Mouse (Mus musculus): Measurements from ENCODE around the gene Itga6. TPM values are rescaled to one million over a fixed set of nuclear protein-coding genes. Genes with fewer than 3 reads are reported as not detected.
"Not testable (repeated sequence)": the region's sequence is repeated elsewhere in the genome, so short reads cannot be mapped to it uniquely, and the experiment has no call there.

Gene Itga6
- polyA plus RNA-seq, 1 experiment from 2014 or later = 45.0 TPM

DNA sequence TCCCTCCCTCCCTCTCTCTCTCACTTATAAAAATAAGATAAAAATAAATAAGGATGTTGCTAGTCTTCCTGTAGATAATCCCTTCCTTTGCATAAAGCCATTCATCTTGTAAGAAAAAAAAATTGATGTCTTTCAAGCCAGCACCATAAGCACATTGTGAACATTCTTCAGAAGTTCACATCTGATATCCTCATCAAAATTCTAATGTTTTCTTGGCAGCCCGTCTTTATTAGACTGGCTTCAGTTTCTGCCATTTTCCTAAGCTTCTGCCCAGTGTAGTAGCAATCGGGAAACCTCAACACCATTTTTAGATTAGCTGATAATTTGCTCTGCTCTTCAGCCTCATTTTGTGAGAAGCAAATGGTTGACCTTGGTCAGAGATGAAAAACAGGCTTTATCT, 33.8 kb upstream of the Itga6 start:
- no peaks in the 10 kb centered on the region for H3K4me1 ChIP-seq (ENCODE audit: control insufficient read depth, insufficient read depth, low read length)
- 82% methylated on average over 2 of the region's 2 CpGs for WGBS

DNA sequence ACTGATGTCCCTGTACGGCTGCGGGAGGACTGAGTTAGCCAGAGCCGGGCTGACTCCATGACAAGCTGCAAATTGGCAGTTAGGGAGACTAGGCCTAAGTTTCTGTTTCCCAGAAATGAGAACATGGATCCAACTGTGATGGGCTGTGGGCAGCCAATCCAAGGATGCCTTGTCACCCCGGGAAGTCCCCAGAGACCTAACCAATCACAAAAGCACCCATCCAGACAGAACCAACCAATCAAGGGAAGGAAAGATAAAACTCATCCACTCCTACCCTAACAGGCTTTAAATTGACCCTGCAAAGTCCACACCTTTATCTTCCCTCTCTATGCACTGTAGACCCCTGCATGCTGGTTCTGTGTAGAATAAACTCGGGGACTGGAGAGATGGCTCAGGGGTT, 31.0 kb upstream of the Itga6 start:
- Histone ChIP-seq H3K4me3 (ENCODE audit: low read depth, low read length) (no peak overlapping the region), H3K27ac (replicated peaks; ENCODE audit: low read depth, low read length) (no peak overlapping the region), H3K9ac (replicated peaks; ENCODE audit: low read length) (no peak overlapping the region), H3K9me3 (replicated peaks; ENCODE audit: control insufficient read depth, low read length) (no peaks in the 10 kb centered on the region), H3K4me2 (ENCODE audit: low read depth, low read length) (no peak overlapping the region), H3K27me3 (ENCODE audit: control insufficient read depth, insufficient read depth, low read length) (no peaks in the 10 kb centered on the region), H3K4me1 (ENCODE audit: control insufficient read depth, insufficient read depth, low read length) (no peaks in the 10 kb centered on the region), H3K36me3 (replicated peaks; ENCODE audit: control insufficient read depth, insufficient read depth, low read depth, low read length) (no peaks in the 10 kb centered on the region)
- no peak for ATAC-seq (replicated peaks; ENCODE audit: insufficient number of reproducible peaks, low FRiP score, low TSS enrichment, low read depth)
- DNase-seq (ENCODE audit: low spot score) = no peak
- 88% methylated on average over 5 of the region's 5 CpGs for WGBS

More for the DNA sequence above, 33.8 kb upstream of the Itga6 start:
- ATAC-seq (replicated peaks; ENCODE audit: insufficient number of reproducible peaks, low FRiP score, low TSS enrichment, low read depth) (no peak), DNase-seq (ENCODE audit: low spot score) (no peak)
- H3K4me2 ChIP-seq (ENCODE audit: low read depth, low read length) = no peak overlapping the region
- no peaks in the 10 kb centered on the region for H3K36me3 ChIP-seq (replicated peaks; ENCODE audit: control insufficient read depth, insufficient read depth, low read depth, low read length)
- H3K27ac ChIP-seq (replicated peaks; ENCODE audit: low read depth, low read length) = no peak overlapping the region
- no peak overlapping the region for H3K4me3 ChIP-seq (ENCODE audit: low read depth, low read length)
- H3K9me3 ChIP-seq (replicated peaks; ENCODE audit: control insufficient read depth, low read length) = no peaks in the 10 kb centered on the region
- H3K27me3 ChIP-seq (ENCODE audit: control insufficient read depth, insufficient read depth, low read length) = no peaks in the 10 kb centered on the region
- H3K9ac ChIP-seq (replicated peaks; ENCODE audit: low read length) = no peak overlapping the region

DNA sequence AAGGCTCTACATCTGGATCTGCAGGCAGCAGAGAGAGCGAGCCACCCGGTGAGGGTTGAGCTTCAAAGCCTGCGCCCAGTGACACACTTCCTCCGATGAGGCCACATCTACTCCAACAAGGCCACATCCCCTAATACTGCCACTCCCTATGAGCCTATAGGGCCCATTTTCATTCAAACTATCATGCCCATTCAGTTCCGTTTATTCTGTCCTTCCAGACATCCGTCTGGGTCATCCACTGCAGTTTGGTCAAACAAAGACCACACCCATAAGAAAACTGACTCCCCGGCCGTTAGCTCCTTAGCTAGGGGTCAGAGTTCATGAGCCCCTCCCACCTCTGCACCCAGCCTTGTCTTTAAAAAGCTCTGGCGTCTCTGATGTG, 26.4 kb upstream of the Itga6 start:
- no peak for ATAC-seq (replicated peaks; ENCODE audit: insufficient number of reproducible peaks, low FRiP score, low TSS enrichment, low read depth)

DNA sequence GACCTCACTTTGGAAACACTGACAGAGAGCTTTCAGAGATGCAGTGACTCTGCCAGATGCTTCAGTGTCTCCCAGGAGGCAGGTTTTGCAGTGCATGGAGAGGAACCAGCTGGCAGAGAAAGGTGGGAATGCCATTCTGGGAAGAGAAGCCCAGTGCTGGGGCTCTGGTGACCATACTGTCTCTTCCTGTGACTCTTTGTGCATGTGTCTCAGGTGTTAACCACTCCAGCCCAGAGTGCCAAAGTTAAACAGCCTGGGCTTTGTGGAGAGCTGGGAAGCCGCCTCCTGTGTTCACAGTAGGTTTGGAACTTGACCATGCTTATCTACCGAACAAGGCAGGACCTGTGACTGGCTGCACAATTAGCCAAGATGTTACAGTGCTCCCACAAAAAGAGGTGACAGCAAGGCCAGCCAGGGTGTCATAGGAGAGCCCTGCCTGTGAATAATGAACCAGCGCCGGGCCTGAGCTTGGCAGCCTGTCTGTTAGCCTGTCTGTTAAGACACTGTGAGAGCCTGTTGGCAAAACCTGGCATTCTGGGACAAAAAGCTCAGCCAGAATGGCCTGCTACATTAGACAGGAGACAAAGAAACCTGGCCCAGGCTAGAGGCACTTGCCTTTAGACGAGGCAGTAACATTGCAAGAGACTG, 25.9 kb upstream of the Itga6 start:
- H3K27ac ChIP-seq (replicated peaks; ENCODE audit: low read depth, low read length) = no peak overlapping the region
- no peak overlapping the region for H3K4me3 ChIP-seq (ENCODE audit: low read depth, low read length)
- no peaks in the 10 kb centered on the region for H3K27me3 ChIP-seq (ENCODE audit: control insufficient read depth, insufficient read depth, low read length)
- no peaks in the 10 kb centered on the region for H3K4me1 ChIP-seq (ENCODE audit: control insufficient read depth, insufficient read depth, low read length)
- H3K9me3 ChIP-seq (replicated peaks; ENCODE audit: control insufficient read depth, low read length) = no peaks in the 10 kb centered on the region
- no peaks in the 10 kb centered on the region for H3K36me3 ChIP-seq (replicated peaks; ENCODE audit: control insufficient read depth, insufficient read depth, low read depth, low read length)
- no peak overlapping the region for H3K4me2 ChIP-seq (ENCODE audit: low read depth, low read length)
- H3K9ac ChIP-seq (replicated peaks; ENCODE audit: low read length) = no peak overlapping the region
- WGBS = 62% methylated on average over 5 of the region's 5 CpGs
- no peak for ATAC-seq (replicated peaks; ENCODE audit: insufficient number of reproducible peaks, low FRiP score, low TSS enrichment, low read depth)
- DNase-seq (ENCODE audit: low spot score) = no peak

More for the DNA sequence above, 26.4 kb upstream of the Itga6 start:
- H3K27me3 ChIP-seq (ENCODE audit: control insufficient read depth, insufficient read depth, low read length) = no peaks in the 10 kb centered on the region
- H3K4me1 ChIP-seq (ENCODE audit: control insufficient read depth, insufficient read depth, low read length) = no peaks in the 10 kb centered on the region
- H3K9ac ChIP-seq (replicated peaks; ENCODE audit: low read length) = no peak overlapping the region
- no peak overlapping the region for H3K4me2 ChIP-seq (ENCODE audit: low read depth, low read length)
- H3K27ac ChIP-seq (replicated peaks; ENCODE audit: low read depth, low read length) = no peak overlapping the region
- no peak overlapping the region for H3K4me3 ChIP-seq (ENCODE audit: low read depth, low read length)
- H3K9me3 ChIP-seq (replicated peaks; ENCODE audit: control insufficient read depth, low read length) = no peaks in the 10 kb centered on the region
- WGBS = 47% methylated on average over 9 of the region's 9 CpGs
- DNase-seq (ENCODE audit: low spot score) = no peak
- no peaks in the 10 kb centered on the region for H3K36me3 ChIP-seq (replicated peaks; ENCODE audit: control insufficient read depth, insufficient read depth, low read depth, low read length)

DNA sequence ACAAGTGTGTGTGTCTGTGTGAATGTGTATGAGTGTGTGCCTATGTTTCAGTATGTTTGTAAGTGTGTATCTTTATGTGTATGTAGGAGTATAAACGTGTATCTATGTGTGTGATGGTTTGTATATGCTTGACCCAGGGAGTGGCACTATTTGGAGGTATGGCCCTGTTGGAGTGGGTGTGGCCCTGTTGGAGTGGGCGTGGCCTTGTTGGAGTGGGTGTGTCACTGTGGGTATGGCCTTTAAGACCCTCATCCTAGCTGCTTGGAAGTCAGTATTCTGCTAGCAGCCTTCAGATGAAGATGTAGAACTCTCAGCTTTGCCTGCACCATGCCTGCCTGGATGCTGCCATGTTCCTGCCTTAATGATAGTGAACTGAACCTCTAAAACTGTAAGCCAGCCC, 24.9 kb upstream of the Itga6 start:
- H3K36me3 ChIP-seq (replicated peaks; ENCODE audit: control insufficient read depth, insufficient read depth, low read depth, low read length); H3K27ac ChIP-seq (replicated peaks; ENCODE audit: low read depth, low read length): not testable (repeated sequence)
- WGBS = 67% methylated on average over 2 of the region's 2 CpGs

DNA sequence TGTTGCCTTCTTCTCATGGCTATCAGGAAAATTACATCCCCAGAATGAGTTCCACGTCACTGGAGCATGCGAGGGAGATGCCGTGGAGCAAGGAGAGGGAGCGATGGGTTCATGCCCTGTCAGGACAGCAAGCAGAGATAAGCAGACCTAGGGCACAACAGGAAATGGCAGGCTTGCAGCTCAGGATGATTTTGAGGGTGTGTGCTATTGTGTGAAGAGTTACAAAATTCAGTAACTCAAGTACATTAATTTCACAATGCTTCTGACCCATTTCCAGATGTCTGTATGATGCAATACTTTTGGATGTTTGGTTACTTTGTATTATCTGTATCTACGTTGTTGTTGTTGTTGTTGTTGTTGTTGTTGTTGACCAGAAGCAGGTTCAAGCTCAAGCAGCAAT, 22.5 kb upstream of the Itga6 start:
- no peak overlapping the region for H3K27ac ChIP-seq (replicated peaks; ENCODE audit: low read depth, low read length)
- no peaks in the 10 kb centered on the region for H3K4me1 ChIP-seq (ENCODE audit: control insufficient read depth, insufficient read depth, low read length)
- no peaks in the 10 kb centered on the region for H3K36me3 ChIP-seq (replicated peaks; ENCODE audit: control insufficient read depth, insufficient read depth, low read depth, low read length)
- ATAC-seq (replicated peaks; ENCODE audit: insufficient number of reproducible peaks, low FRiP score, low TSS enrichment, low read depth) (no peak), DNase-seq (ENCODE audit: low spot score) (no peak)
- no peak overlapping the region for H3K9ac ChIP-seq (replicated peaks; ENCODE audit: low read length)
- H3K4me3 ChIP-seq (ENCODE audit: low read depth, low read length) = no peak overlapping the region
- WGBS = 84% methylated on average over 5 of the region's 5 CpGs
- H3K9me3 ChIP-seq (replicated peaks; ENCODE audit: control insufficient read depth, low read length) = no peaks in the 10 kb centered on the region
- no peaks in the 10 kb centered on the region for H3K27me3 ChIP-seq (ENCODE audit: control insufficient read depth, insufficient read depth, low read length)
- no peak overlapping the region for H3K4me2 ChIP-seq (ENCODE audit: low read depth, low read length)

More for the DNA sequence above, 24.9 kb upstream of the Itga6 start:
- H3K4me3 ChIP-seq (ENCODE audit: low read depth, low read length); H3K9ac ChIP-seq (replicated peaks; ENCODE audit: low read length); DNase-seq (ENCODE audit: low spot score); H3K27me3 ChIP-seq (ENCODE audit: control insufficient read depth, insufficient read depth, low read length); ATAC-seq (replicated peaks; ENCODE audit: insufficient number of reproducible peaks, low FRiP score, low TSS enrichment, low read depth); H3K4me1 ChIP-seq (ENCODE audit: control insufficient read depth, insufficient read depth, low read length); H3K4me2 ChIP-seq (ENCODE audit: low read depth, low read length); H3K9me3 ChIP-seq (replicated peaks; ENCODE audit: control insufficient read depth, low read length): not testable (repeated sequence)

DNA sequence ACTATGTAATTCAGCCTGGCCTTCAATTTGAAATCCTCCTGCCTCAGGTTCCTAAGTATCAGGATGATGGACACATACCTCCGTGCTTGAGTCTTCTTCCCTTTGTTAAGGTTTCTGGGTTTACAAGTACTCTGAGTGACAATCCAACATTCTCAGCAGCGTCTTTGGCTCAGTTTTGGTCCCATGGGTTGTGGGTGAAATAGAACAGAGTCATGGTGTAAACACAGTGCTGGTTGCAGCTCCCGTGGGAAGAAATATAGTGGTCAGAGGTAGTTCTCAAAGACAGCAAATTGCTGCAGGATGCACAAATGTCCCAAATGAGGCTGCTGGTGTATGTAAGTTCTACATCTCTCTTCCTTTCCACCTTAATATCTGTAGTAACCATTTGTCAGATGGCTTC, 21.8 kb upstream of the Itga6 start:
- DNase-seq (ENCODE audit: low spot score) = no peak
- H3K9me3 ChIP-seq (replicated peaks; ENCODE audit: control insufficient read depth, low read length) = no peaks in the 10 kb centered on the region
- H3K4me1 ChIP-seq (ENCODE audit: control insufficient read depth, insufficient read depth, low read length) = no peaks in the 10 kb centered on the region
- H3K4me2 ChIP-seq (ENCODE audit: low read depth, low read length) = no peak overlapping the region
- H3K4me3 ChIP-seq (ENCODE audit: low read depth, low read length) = no peak overlapping the region
- H3K27me3 ChIP-seq (ENCODE audit: control insufficient read depth, insufficient read depth, low read length) = no peaks in the 10 kb centered on the region
- no peak for ATAC-seq (replicated peaks; ENCODE audit: insufficient number of reproducible peaks, low FRiP score, low TSS enrichment, low read depth)
- no peaks in the 10 kb centered on the region for H3K36me3 ChIP-seq (replicated peaks; ENCODE audit: control insufficient read depth, insufficient read depth, low read depth, low read length)
- no peak overlapping the region for H3K9ac ChIP-seq (replicated peaks; ENCODE audit: low read length)
- 81% methylated on average over 3 of the region's 3 CpGs for WGBS
- H3K27ac ChIP-seq (replicated peaks; ENCODE audit: low read depth, low read length) = no peak overlapping the region

DNA sequence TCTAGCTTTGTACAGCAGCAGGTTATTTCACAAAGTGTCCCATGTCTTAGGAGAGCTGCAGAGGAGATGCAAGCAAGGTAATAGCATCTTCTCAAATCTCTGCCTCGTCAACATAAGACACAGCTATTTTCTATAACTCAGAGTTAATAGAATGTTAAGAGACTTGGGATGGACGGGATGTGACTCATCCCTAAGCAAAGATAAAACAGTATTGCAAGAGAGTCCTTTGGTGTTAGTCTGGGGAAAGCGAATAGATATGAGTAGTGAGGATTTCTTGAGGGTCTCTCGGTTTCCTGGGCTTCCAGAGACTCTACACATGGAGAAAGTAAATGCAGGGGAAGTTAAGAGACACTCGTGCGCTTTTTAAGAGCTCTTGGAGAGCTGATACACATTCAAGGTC, 21.4 kb upstream of the Itga6 start:
- ATAC-seq (replicated peaks; ENCODE audit: insufficient number of reproducible peaks, low FRiP score, low TSS enrichment, low read depth) (no peak), DNase-seq (ENCODE audit: low spot score) (no peak)
- no peak overlapping the region for H3K9ac ChIP-seq (replicated peaks; ENCODE audit: low read length)
- no peaks in the 10 kb centered on the region for H3K27me3 ChIP-seq (ENCODE audit: control insufficient read depth, insufficient read depth, low read length)
- H3K9me3 ChIP-seq (replicated peaks; ENCODE audit: control insufficient read depth, low read length) = no peaks in the 10 kb centered on the region
- 80% methylated on average over 6 of the region's 6 CpGs for WGBS
- H3K4me2 ChIP-seq (ENCODE audit: low read depth, low read length) = no peak overlapping the region
- H3K4me3 ChIP-seq (ENCODE audit: low read depth, low read length) = no peak overlapping the region
- no peak overlapping the region for H3K27ac ChIP-seq (replicated peaks; ENCODE audit: low read depth, low read length)
- H3K4me1 ChIP-seq (ENCODE audit: control insufficient read depth, insufficient read depth, low read length) = no peaks in the 10 kb centered on the region
- no peaks in the 10 kb centered on the region for H3K36me3 ChIP-seq (replicated peaks; ENCODE audit: control insufficient read depth, insufficient read depth, low read depth, low read length)

Data from embryonic facial prominence, embryonic 11.5 days (tissue).